Comparison of ENCODE assay signal across 28 mouse cellular contexts in genomic region chr1:67382366-67382765, GRCm38 (mm10).
"Had no signal": no experiment of that assay in that cellular context is flagged by ENCODE, and none has a peak within 500 bp of the region (broad histone marks: within the 10 kb centered on the region; RNA-seq: fewer than 3 reads in every experiment).

No protein-coding gene starts in this region.

- H3K9me3 ChIP-seq: heart, embryonic 13.5 days; heart, embryonic 15.5 days; hindbrain, embryonic 13.5 days; hindbrain, embryonic 15.5 days; intestine, embryonic 15.5 days; kidney, embryonic 15.5 days; limb, embryonic 13.5 days; limb, embryonic 15.5 days; liver, embryonic 12.5 days had no signal

- H3K27ac ChIP-seq: gastrocnemius, adult 2 months; heart, adult 2 months; heart, embryonic 13.5 days; heart, embryonic 15.5 days; hindbrain, embryonic 13.5 days; hindbrain, embryonic 15.5 days; intestine, embryonic 15.5 days; kidney, embryonic 15.5 days; kidney, postnatal 0 days; limb, embryonic 13.5 days; limb, embryonic 15.5 days; liver, embryonic 12.5 days; liver, embryonic 14.5 days had no signal

- H3K4me2 ChIP-seq: heart, embryonic 11.5 days; heart, embryonic 13.5 days; heart, embryonic 15.5 days; hindbrain, embryonic 13.5 days; hindbrain, embryonic 15.5 days; intestine, embryonic 15.5 days; kidney, embryonic 15.5 days; limb, embryonic 13.5 days; limb, embryonic 15.5 days; liver, embryonic 12.5 days had no signal

- ATAC-seq: inflammation-experienced regulatory T-cells, adult 6 months; intestine, embryonic 15.5 days; liver, embryonic 12.5 days had no signal

- H3K36me3 ChIP-seq: heart, embryonic 13.5 days; heart, embryonic 15.5 days; hindbrain, embryonic 13.5 days; hindbrain, embryonic 15.5 days; intestine, embryonic 15.5 days; kidney, embryonic 15.5 days; limb, embryonic 13.5 days; limb, embryonic 15.5 days; liver, embryonic 12.5 days had no signal

- H3K9ac ChIP-seq: heart, embryonic 13.5 days; heart, embryonic 15.5 days; hindbrain, embryonic 13.5 days; hindbrain, embryonic 15.5 days; intestine, embryonic 15.5 days; kidney, embryonic 15.5 days; limb, embryonic 13.5 days; limb, embryonic 15.5 days; liver, embryonic 12.5 days; liver, embryonic 14.5 days had no signal

- H3K4me3 ChIP-seq: gastrocnemius, adult 2 months; heart, adult 2 months; heart, embryonic 13.5 days; heart, embryonic 15.5 days; hindbrain, embryonic 13.5 days; hindbrain, embryonic 15.5 days; intestine, embryonic 15.5 days; kidney, embryonic 15.5 days; limb, embryonic 13.5 days; limb, embryonic 15.5 days; liver, embryonic 12.5 days had no signal

- H3K4me1 ChIP-seq: heart, embryonic 13.5 days; heart, embryonic 15.5 days; hindbrain, embryonic 15.5 days; intestine, embryonic 15.5 days; kidney, embryonic 15.5 days; limb, embryonic 13.5 days; limb, embryonic 15.5 days; liver, embryonic 12.5 days had no signal

- DNase-seq: gastrocnemius, adult 2 months; gastrocnemius, postnatal 10 days; gastrocnemius, postnatal 25 days; heart, adult 11 months; heart, adult 2 months; heart, postnatal 14 days; heart, postnatal 36 days; kidney, adult 11 months; kidney, adult 2 months; kidney, adult 9 months; kidney, postnatal 14 days; kidney, postnatal 36 days; layer of hippocampus, adult 9-11 months; layer of hippocampus, postnatal 36 days; left cerebral cortex, postnatal 4 days had no signal

- H3K27me3 ChIP-seq: heart, embryonic 13.5 days; heart, embryonic 15.5 days; hindbrain, embryonic 13.5 days; hindbrain, embryonic 15.5 days; intestine, embryonic 15.5 days; kidney, embryonic 15.5 days; limb, embryonic 13.5 days; limb, embryonic 15.5 days; liver, embryonic 12.5 days had no signal
